Mouse (Mus musculus) adrenal gland, postnatal 10 days (tissue): ENCODE results near the gene Olfr382. TPM values are rescaled to one million over a fixed set of nuclear protein-coding genes. Genes with fewer than 3 reads are reported as not detected.
"Not testable (repeated sequence)": the region's sequence is repeated elsewhere in the genome, so short reads cannot be mapped to it uniquely, and the experiment has no call there.

Source experiments
- DNase-seq: peaks from one replicate; pipeline ENCODE4 v3.0.0; 2021; ENCODE audit warnings: mixed read lengths
- long read RNA-seq, 2 experiments: library from polyadenylated mRNA; stranded (forward); transcript quantifications; one replicate each; pipeline ENCODE4 v2.0.0; 2021
- total RNA-seq, 2 experiments: library from RNA; stranded (reverse); gene quantifications; 2 replicates each; pipeline ENCODE4 v1.2.3; 2021

Gene Olfr382
- not detected for total RNA-seq
- long read RNA-seq, experiment 1, result 0 reads
- long read RNA-seq, experiment 2, result 0 reads

- no peak for DNase-seq
Measured at GRCm38 (mm10) chr11:73517097-73517496, at the start of gene Olfr382. Gene Olfr382 (minus strand): TSS chr11:73517197.

DNA sequence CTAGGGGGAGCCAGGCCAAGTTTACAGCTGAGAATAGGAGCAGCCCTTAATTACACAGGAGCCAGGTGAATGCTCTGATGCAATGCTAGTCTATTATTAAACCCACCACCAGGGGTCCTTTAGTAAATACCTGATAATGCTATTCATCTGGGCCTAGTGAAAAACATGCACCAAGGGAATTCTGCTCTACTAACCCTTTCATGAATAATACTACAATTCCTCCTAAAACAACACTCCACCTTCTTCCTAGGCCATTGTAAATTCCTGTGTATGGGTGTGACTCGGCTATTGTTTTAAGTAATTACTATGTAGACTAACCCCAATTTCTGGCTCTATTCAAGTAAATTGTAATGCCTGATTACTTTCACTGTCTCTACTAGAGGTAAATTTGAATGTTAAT lies 12.0 kb upstream of the Olfr382 start:
- not testable (repeated sequence) for DNase-seq

GRCm38 (mm10) chr11:73491503-73491902 lies 25.5 kb downstream of the Olfr382 start, which contains the start of gene Olfr381:
Gene Olfr381 (minus strand): TSS chr11:73491603.
- no peak for DNase-seq

Other genes with a start within 250 kb of the Olfr382 start
- gene Trpv3, start 249.8 kb downstream of the Olfr382 start, total RNA-seq, result under 1 TPM; 0.12 to 0.15 TPM
- gene Aspa, start 187.6 kb downstream of the Olfr382 start, total RNA-seq, result 10 to 100 TPM; 24.9 to 27.4 TPM
- under 1 TPM in 1 of 2 experiments, not detected in 1; 0.21 TPM for gene Gm49340, start 187.5 kb downstream of the Olfr382 start, total RNA-seq
- gene Spata22, start 187.5 kb downstream of the Olfr382 start, total RNA-seq, result 1 to 10 TPM; 4.3 to 4.6 TPM
- gene Olfr20, start 166.4 kb downstream of the Olfr382 start, total RNA-seq, result under 1 TPM in 1 of 2 experiments, not detected in 1; 0.45 TPM
- not detected for gene Olfr376, start 146.0 kb downstream of the Olfr382 start, total RNA-seq
- gene Olfr1, start 117.6 kb downstream of the Olfr382 start, total RNA-seq, result not detected
- gene Olfr378, start 88.7 kb downstream of the Olfr382 start, total RNA-seq, result not detected
- gene Olfr380, start 59.7 kb downstream of the Olfr382 start, total RNA-seq, result not detected
- not detected for gene Olfr381, start 25.6 kb downstream of the Olfr382 start, total RNA-seq
- gene Olfr385, start 75.8 kb upstream of the Olfr382 start, total RNA-seq, result not detected
- not detected for gene Olfr384, start 81.4 kb upstream of the Olfr382 start, total RNA-seq
- gene Zfp735, start 171.6 kb upstream of the Olfr382 start, total RNA-seq, result not detected